Mouse (Mus musculus): ENCODE data around the gene Arf3.

GRCm38 (mm10) chr15:98695726-98696125, 67.3 kb downstream of the Arf3 start:
- TF ChIP-seq CTCF (IDR thresholded peaks at IDR 0.05; ENCODE audit: extremely low read depth, insufficient read depth, low read length) = no peak
- no peak for TF ChIP-seq POLR2A (IDR thresholded peaks at IDR 0.05; ENCODE audit: extremely low read depth, insufficient read depth, low read length)
